Mouse (Mus musculus): ENCODE data around the gene Msantd2. TPM values are rescaled to one million over a fixed set of nuclear protein-coding genes. Genes with fewer than 3 reads are reported as not detected.

Msantd2 gene
- polyA plus RNA-seq, 1 experiment from 2014 or later = 24.9 TPM

GRCm38 (mm10) chr9:37551751-37552531, 62.8 kb downstream of the Msantd2 start:
- WGBS = 2% methylated on average over 22 of the region's 23 CpGs
- no peak overlapping the region for H3K27ac ChIP-seq (replicated peaks; ENCODE audit: low read depth, low read length)
- H3K4me1 ChIP-seq (ENCODE audit: control insufficient read depth, insufficient read depth, low read length) = peaks cover 15% of the 10 kb centered on the region
- no peaks in the 10 kb centered on the region for H3K9me3 ChIP-seq (ENCODE audit: control insufficient read depth, low read length)
- peak overlapping the region; percentile 96 for H3K4me2 ChIP-seq (ENCODE audit: low read depth, low read length)
- DNase-seq (ENCODE audit: low spot score) (no peak), ATAC-seq (ENCODE audit: low read depth) (no peak)
- H3K9ac ChIP-seq (ENCODE audit: low read depth, low read length) = peak overlapping the region; percentile 48
- peaks cover 40% of the 10 kb centered on the region for H3K27me3 ChIP-seq (replicated peaks; ENCODE audit: control insufficient read depth, insufficient read depth, low read length)
- H3K4me3 ChIP-seq (ENCODE audit: low read depth, low read length) = peak overlapping the region; percentile 46
- H3K36me3 ChIP-seq (ENCODE audit: control insufficient read depth, insufficient read depth, low read length) = no peaks in the 10 kb centered on the region

GRCm38 (mm10) chr9:37552536-37553293, 63.6 kb downstream of the Msantd2 start, which contains the start of gene Nrgn:
Gene Nrgn (minus strand): TSS chr9:37552904.
- Histone ChIP-seq H3K27ac (replicated peaks; ENCODE audit: low read depth, low read length) (no peak within 1 kb of the TSS), H3K9me3 (ENCODE audit: control insufficient read depth, low read length) (no peaks in the 10 kb centered on the region), H3K27me3 (replicated peaks; ENCODE audit: control insufficient read depth, insufficient read depth, low read length) (peaks cover 34% of the 10 kb centered on the region), H3K9ac (ENCODE audit: low read depth, low read length) (peak within 1 kb of the TSS; percentile 48), H3K4me2 (ENCODE audit: low read depth, low read length) (peak within 1 kb of the TSS; percentile 96), H3K36me3 (ENCODE audit: control insufficient read depth, insufficient read depth, low read length) (no peaks in the 10 kb centered on the region), H3K4me3 (ENCODE audit: low read depth, low read length) (peak within 1 kb of the TSS; percentile 46), H3K4me1 (ENCODE audit: control insufficient read depth, insufficient read depth, low read length) (peaks cover 15% of the 10 kb centered on the region)
- peak; percentile 96 for DNase-seq (ENCODE audit: low spot score)
- 7% methylated on average over 23 of the region's 31 CpGs for WGBS
- ATAC-seq (ENCODE audit: low read depth) = peak; percentile 96

- Histone ChIP-seq H3K27ac (replicated peaks; ENCODE audit: low read depth, low read length) (no peak overlapping the region), H3K27me3 (replicated peaks; ENCODE audit: control insufficient read depth, insufficient read depth, low read length) (peaks cover 28% of the 10 kb centered on the region), H3K4me2 (ENCODE audit: low read depth, low read length) (no peak overlapping the region), H3K9me3 (ENCODE audit: control insufficient read depth, low read length) (no peaks in the 10 kb centered on the region), H3K4me1 (ENCODE audit: control insufficient read depth, insufficient read depth, low read length) (peaks cover 15% of the 10 kb centered on the region), H3K36me3 (ENCODE audit: control insufficient read depth, insufficient read depth, low read length) (no peaks in the 10 kb centered on the region), H3K9ac (ENCODE audit: low read depth, low read length) (no peak overlapping the region), H3K4me3 (ENCODE audit: low read depth, low read length) (no peak overlapping the region)
- WGBS = 77% methylated on average over 1 of the region's 1 CpGs
- DNase-seq (ENCODE audit: low spot score) (no peak), ATAC-seq (ENCODE audit: low read depth) (no peak)
Measured at GRCm38 (mm10) chr9:37554279-37554678, 65.2 kb downstream of the Msantd2 start.

- DNase-seq (ENCODE audit: low spot score) (peak; percentile 50), ATAC-seq (ENCODE audit: low read depth) (no peak)
- Histone ChIP-seq H3K4me2 (ENCODE audit: low read depth, low read length) (0 out of 2 replicates have a peak within 1 kb of the TSS, but pooled peaks have one; percentile 5), H3K4me1 (ENCODE audit: control insufficient read depth, insufficient read depth, low read length) (peaks cover 15% of the 10 kb centered on the region), H3K36me3 (ENCODE audit: control insufficient read depth, insufficient read depth, low read length) (no peaks in the 10 kb centered on the region), H3K27me3 (replicated peaks; ENCODE audit: control insufficient read depth, insufficient read depth, low read length) (peaks cover 22% of the 10 kb centered on the region), H3K9me3 (ENCODE audit: control insufficient read depth, low read length) (no peaks in the 10 kb centered on the region), H3K9ac (ENCODE audit: low read depth, low read length) (no peak within 1 kb of the TSS), H3K4me3 (ENCODE audit: low read depth, low read length) (no peak within 1 kb of the TSS), H3K27ac (replicated peaks; ENCODE audit: low read depth, low read length) (peak within 1 kb of the TSS; percentile 45; the same call in 1 of the 2 replicates)
- 22% methylated on average over 7 of the region's 7 CpGs for WGBS
Measured at GRCm38 (mm10) chr9:37554838-37555748, 66.0 kb downstream of the Msantd2 start, which contains the start of gene Siae. Gene Siae (plus strand): TSS chr9:37555698.

GRCm38 (mm10) chr9:37556366-37556765, 67.2 kb downstream of the Msantd2 start:
- WGBS = 61% methylated on average over 3 of the region's 3 CpGs
- Histone ChIP-seq H3K4me1 (ENCODE audit: control insufficient read depth, insufficient read depth, low read length) (peaks cover 15% of the 10 kb centered on the region), H3K36me3 (ENCODE audit: control insufficient read depth, insufficient read depth, low read length) (no peaks in the 10 kb centered on the region), H3K27me3 (replicated peaks; ENCODE audit: control insufficient read depth, insufficient read depth, low read length) (peaks cover 10% of the 10 kb centered on the region), H3K9me3 (ENCODE audit: control insufficient read depth, low read length) (no peaks in the 10 kb centered on the region), H3K4me2 (ENCODE audit: low read depth, low read length) (no peak overlapping the region), H3K9ac (ENCODE audit: low read depth, low read length) (no peak overlapping the region), H3K4me3 (ENCODE audit: low read depth, low read length) (no peak overlapping the region), H3K27ac (replicated peaks; ENCODE audit: low read depth, low read length) (no peak overlapping the region)
- ATAC-seq (ENCODE audit: low read depth) = no peak
- peak; percentile 61 for DNase-seq (ENCODE audit: low spot score)

GRCm38 (mm10) chr9:37560617-37561016, 71.5 kb downstream of the Msantd2 start:
- Histone ChIP-seq H3K36me3 (ENCODE audit: control insufficient read depth, insufficient read depth, low read length) (no peaks in the 10 kb centered on the region), H3K9me3 (ENCODE audit: control insufficient read depth, low read length) (no peaks in the 10 kb centered on the region), H3K4me2 (ENCODE audit: low read depth, low read length) (no peak overlapping the region), H3K27ac (replicated peaks; ENCODE audit: low read depth, low read length) (no peak overlapping the region), H3K27me3 (replicated peaks; ENCODE audit: control insufficient read depth, insufficient read depth, low read length) (no peaks in the 10 kb centered on the region), H3K4me3 (ENCODE audit: low read depth, low read length) (no peak overlapping the region), H3K4me1 (ENCODE audit: control insufficient read depth, insufficient read depth, low read length) (peaks cover 5% of the 10 kb centered on the region), H3K9ac (ENCODE audit: low read depth, low read length) (no peak overlapping the region)
- DNase-seq (ENCODE audit: low spot score) (no peak), ATAC-seq (ENCODE audit: low read depth) (no peak)
- 87% methylated on average over 2 of the region's 2 CpGs for WGBS

GRCm38 (mm10) chr9:37563805-37564204, 74.7 kb downstream of the Msantd2 start:
- Histone ChIP-seq H3K4me2 (ENCODE audit: low read depth, low read length) (no peak overlapping the region), H3K9ac (ENCODE audit: low read depth, low read length) (no peak overlapping the region), H3K9me3 (ENCODE audit: control insufficient read depth, low read length) (no peaks in the 10 kb centered on the region), H3K27me3 (replicated peaks; ENCODE audit: control insufficient read depth, insufficient read depth, low read length) (no peaks in the 10 kb centered on the region), H3K4me3 (ENCODE audit: low read depth, low read length) (no peak overlapping the region), H3K36me3 (ENCODE audit: control insufficient read depth, insufficient read depth, low read length) (no peaks in the 10 kb centered on the region), H3K4me1 (ENCODE audit: control insufficient read depth, insufficient read depth, low read length) (peaks cover 8% of the 10 kb centered on the region; the same call in 1 of the 2 replicates), H3K27ac (replicated peaks; ENCODE audit: low read depth, low read length) (no peak overlapping the region)
- ATAC-seq (ENCODE audit: low read depth) (no peak), DNase-seq (ENCODE audit: low spot score) (no peak)
- WGBS = 57% methylated on average over 1 of the region's 1 CpGs

GRCm38 (mm10) chr9:37567019-37567418, 77.9 kb downstream of the Msantd2 start:
- no peaks in the 10 kb centered on the region for H3K27me3 ChIP-seq (replicated peaks; ENCODE audit: control insufficient read depth, insufficient read depth, low read length)
- H3K36me3 ChIP-seq (ENCODE audit: control insufficient read depth, insufficient read depth, low read length) = no peaks in the 10 kb centered on the region
- H3K4me3 ChIP-seq (ENCODE audit: low read depth, low read length) = no peak overlapping the region
- H3K9me3 ChIP-seq (ENCODE audit: control insufficient read depth, low read length) = no peaks in the 10 kb centered on the region
- no peak for DNase-seq (ENCODE audit: low spot score)
- no peak overlapping the region for H3K4me2 ChIP-seq (ENCODE audit: low read depth, low read length)
- H3K27ac ChIP-seq (replicated peaks; ENCODE audit: low read depth, low read length) = no peak overlapping the region
- H3K4me1 ChIP-seq (ENCODE audit: control insufficient read depth, insufficient read depth, low read length) = peaks cover 8% of the 10 kb centered on the region; the same call in 1 of the 2 replicates
- no peak overlapping the region for H3K9ac ChIP-seq (ENCODE audit: low read depth, low read length)
- no peak for ATAC-seq (ENCODE audit: low read depth)
- WGBS = 83% methylated on average over 2 of the region's 2 CpGs
